Mouse (Mus musculus) adrenal gland, postnatal 25 days (tissue): ENCODE results near the gene Wdfy4. TPM values are rescaled to one million over a fixed set of nuclear protein-coding genes. Genes with fewer than 3 reads are reported as not detected.

ENCODE experiments used
- DNase-seq: peaks from one replicate; pipeline ENCODE4 v3.0.0; 2021; ENCODE audit warnings: mixed read lengths
- total RNA-seq: library from RNA; stranded (reverse); gene quantifications from 2 replicates; pipeline ENCODE4 v1.2.3, GENCODE M21; 2021

Wdfy4 gene
- total RNA-seq, 1 experiment from 2014 or later: 2.0 TPM

DNA sequence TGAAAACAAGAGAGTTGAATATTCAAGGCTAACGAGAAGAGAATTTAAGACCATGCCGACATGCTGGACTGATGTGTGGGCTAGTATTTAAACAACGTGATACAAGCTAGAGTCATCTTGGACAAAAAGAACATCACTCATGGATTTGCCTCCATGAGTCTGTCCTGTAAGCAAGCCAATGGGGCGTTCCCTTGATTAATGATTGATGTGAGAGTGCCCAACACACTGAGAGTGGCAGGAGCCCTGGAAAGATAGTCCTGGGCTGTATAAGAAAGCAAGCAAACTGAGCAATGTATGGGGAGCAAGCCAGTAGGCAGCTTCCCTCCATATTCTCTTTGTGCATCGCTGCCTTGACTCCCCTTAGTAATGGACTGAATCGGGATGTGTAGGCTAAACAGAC lies 106.7 kb downstream of the Wdfy4 start:
- no peak for DNase-seq

- DNase-seq: no peak
Measured at GRCm38 (mm10) chr14:33078110-33078509, 107.2 kb downstream of the Wdfy4 start.

DNA sequence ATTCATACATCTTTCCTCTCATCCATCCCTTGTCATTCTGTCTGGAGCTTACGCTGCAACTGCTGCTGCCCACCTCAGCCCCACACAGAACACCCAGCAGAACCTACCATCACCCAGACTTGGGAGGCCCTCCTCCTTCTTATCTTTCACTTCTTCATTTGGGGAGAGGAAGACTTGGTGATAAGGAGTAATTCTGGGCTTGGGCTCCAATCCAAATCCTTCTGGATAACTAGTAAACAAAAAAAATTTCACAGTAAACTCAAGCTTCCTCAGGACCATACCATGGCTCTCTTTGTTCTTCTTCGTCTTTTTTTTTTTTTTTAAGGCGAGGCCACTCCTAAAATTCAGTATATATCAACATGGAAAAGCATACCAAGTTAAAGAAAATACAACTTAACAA lies 112.0 kb downstream of the Wdfy4 start:
- no peak for DNase-seq

DNA sequence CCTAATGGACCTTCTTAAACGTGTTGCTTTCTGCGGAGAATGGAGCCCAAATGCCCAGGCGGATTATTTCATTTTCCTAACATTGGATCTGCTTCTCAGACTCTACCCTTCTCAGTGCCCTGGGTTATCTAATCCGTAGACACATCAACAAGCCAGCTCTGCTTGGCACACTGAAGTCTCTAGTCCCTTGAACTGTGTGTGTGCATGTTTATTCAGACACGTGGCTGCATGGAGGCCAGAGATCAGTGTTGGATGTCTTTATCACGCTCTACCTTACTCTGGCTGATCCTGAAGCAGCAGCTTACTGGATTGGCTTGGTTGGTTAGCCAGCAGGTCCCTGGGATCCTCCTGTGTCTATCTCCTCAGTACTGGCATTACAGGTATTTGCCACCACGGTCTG lies 113.0 kb downstream of the Wdfy4 start:
- DNase-seq: no peak

DNA sequence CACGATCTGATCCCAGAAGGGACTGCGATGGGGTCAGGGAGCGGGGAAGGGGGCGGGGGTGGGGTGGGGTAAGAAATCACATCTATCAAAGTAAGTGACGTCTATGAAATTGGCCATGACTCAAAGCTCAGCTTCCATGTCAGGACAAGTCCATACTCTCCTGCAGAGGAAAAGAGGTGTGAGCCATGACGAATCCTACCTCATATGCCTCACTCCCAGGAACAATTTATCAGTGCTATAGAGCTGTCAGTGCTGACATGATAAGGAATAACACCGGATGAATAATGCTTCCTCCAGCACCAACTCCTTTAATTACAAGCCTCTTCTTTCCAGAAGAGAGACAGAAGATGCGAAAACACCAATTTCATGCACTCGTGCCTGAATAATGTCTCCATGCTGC lies 117.6 kb downstream of the Wdfy4 start:
- DNase-seq: no peak

DNA sequence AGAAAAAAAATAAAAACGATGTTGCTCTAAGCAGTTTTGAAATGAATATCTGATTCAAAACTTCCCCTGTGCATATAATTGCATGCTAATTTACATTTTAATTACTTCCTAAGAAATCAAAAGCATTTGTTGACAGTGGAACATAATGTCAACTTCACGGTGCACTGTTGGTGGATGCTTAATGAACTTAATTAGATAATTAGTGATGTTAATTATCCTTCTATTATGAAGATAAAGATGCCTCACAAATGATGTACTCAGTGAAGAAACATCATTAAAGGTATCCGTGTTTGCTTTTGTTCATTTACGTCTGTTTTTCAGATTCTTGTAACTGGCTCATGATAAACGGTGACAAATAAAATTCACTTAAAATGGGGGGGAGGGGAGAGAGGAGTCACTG lies 122.3 kb downstream of the Wdfy4 start:
- DNase-seq: no peak

DNA sequence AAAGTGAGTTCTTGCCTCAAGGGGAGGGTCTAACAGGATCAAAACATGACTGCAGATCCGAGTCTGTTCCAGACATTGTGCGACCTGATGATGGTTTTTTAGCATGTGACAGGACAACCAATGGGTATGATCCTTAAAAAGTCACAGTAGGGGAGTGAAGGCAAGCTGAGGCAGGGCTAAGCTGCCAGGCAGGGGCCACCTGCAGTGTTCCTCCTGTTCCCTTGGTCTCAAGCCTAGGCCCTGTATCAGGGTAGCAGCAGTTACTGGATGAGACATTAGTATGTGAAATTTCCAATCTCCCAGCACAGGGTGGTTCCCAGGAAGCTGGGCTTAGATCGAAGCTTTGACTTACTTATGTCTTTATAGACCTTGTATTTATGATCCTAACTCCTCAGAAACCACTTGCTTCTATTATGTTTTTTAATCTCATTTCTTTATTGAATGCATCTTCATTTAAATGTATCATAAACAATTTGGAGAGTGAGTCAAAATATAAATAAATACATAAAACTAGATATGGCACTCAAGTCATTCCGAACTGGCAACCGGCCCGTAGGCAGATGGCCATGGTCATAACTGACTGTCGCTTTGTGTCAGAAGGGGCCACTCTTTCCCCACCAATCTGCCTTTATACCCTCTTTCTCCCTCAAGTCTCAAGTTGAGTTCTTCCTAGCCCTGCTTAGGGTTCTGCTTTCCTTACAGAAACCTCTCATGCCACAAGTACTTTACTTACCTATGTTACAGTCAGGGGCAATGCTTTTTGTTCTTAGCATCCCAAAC lies 126.2 kb downstream of the Wdfy4 start:
- no peak for DNase-seq

- no peak for DNase-seq
Measured at GRCm38 (mm10) chr14:33053441-33053840, 131.9 kb downstream of the Wdfy4 start.

- no peak for DNase-seq
Measured at GRCm38 (mm10) chr14:33045217-33045616, 140.1 kb downstream of the Wdfy4 start.

DNA sequence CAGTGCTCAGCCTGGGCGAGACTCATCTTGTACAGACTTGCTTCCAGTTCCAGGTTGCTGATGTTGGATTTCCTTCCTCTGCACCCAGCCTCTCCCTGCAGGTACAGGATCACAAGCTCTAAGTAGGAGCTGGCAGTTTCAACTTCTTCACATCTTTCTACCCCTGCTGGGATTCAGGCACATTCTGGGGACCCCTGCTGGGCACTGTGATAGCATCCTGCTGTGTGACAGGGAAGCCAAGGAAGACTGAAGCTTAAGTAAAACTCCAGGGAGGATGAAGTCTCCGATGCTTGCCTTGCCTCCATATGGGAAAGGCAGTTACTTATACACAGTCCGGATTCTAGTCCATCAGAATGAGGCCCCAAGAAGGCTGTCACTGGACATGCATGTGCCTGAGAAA lies 148.5 kb downstream of the Wdfy4 start:
- DNase-seq: no peak

DNA sequence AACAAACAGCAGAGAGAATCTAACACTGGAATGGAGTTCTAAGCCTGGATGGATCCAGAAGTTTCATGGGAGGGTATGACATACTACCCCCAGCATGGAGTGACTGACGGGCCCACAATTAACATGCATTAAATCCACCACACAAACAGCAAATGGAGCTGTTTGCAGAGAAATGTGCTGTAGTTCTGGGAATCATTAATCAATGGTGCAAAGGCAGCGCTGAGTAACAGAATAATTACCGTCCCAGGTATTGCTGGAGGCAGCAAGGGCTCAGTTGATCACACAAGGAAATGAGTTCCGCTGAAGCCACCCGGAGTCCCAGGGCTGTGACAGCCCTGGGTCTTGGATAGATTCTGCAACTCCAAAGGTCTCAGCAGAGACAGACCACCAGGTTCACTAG lies 149.9 kb downstream of the Wdfy4 start:
- DNase-seq: no peak

GRCm38 (mm10) chr14:33033424-33033823 lies 151.9 kb downstream of the Wdfy4 start:
- peak; percentile 41 for DNase-seq

- no peak for DNase-seq
Measured at GRCm38 (mm10) chr14:33030849-33031248, 154.5 kb downstream of the Wdfy4 start.

- no peak for DNase-seq
Measured at GRCm38 (mm10) chr14:33019606-33020005, 165.7 kb downstream of the Wdfy4 start.

GRCm38 (mm10) chr14:33019050-33019449 lies 166.3 kb downstream of the Wdfy4 start:
- no peak for DNase-seq

- DNase-seq: no peak
Measured at GRCm38 (mm10) chr14:33007638-33008037, 177.7 kb downstream of the Wdfy4 start.

DNA sequence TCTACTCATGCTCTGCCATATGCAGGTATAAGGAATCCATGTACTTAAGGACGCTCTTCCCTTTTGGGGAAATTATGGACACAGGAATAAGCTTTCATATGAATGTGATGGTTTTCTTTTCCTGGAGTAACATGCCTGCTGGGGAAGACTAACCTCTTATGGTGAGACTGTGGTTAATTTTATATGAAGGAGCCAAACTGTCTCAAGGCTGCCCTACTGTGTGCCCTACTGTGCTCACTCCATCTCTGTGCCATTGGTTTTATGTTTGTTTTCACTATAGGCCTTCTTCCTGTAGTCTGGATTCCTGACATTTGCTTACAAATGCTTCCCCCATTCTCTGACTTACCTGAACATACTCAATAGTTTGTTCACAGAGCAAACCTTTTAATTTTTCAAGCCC lies 180.2 kb downstream of the Wdfy4 start:
- DNase-seq: no peak

DNA sequence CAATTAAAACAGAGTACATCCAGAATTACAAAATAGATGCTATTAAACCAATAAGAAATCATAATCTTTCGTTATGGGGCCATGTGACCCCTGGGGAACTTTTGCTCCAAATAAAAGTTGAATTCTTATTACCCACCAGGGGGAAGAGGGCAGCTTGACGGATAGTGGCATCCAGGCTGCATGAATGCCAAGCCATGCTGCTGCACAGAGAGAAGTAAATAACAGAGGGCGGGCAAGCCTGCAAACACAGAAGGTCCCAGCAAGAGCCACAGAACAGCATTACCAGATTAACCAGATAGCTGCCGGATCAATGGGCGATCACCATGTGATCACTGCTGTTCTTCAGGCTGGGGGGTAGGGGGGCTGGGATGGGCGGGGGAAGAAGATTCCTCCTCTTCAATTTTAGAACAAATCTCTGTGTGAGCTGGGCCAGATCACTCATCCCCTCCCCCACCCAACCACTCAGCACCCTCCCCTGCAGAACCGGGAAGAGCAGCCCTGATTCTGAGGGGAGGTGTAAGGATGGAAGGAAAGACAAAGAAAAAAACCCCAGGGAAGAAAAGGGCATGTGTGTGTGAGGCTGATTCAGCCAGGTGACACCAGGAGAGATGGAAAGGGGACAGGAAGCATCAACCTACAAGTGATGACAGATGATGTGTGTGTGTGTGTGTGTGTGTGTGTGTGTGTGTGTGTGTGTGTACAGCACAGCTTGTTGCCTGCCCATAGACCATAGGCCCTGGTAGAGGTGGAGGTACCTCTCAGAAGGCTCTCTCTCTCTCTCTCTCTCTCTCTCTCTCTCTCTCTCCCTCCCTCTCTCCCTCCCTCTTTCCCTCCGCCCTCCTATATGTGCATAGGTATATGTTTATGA lies 185.0 kb downstream of the Wdfy4 start:
- no peak for DNase-seq

DNA sequence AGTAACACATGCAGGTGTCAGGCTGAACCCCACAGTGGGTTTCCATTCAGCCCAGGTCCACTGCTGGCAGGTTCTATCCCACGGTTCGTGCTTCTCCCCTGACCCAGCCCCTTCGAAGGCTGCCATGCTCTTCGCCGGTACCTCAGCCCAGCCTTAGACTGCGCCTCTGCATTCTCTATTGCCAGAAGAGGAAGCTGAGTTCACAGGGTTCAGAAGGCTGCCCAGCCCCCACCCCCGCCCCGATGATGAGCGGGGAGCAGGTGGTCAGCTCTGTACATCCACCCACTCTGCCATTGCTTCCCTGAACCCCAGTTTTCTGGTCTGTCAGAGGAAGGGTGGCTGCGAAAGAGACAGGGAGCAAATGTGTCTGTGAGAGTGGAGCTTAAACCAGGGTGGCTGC lies 185.8 kb downstream of the Wdfy4 start:
- no peak for DNase-seq

DNA sequence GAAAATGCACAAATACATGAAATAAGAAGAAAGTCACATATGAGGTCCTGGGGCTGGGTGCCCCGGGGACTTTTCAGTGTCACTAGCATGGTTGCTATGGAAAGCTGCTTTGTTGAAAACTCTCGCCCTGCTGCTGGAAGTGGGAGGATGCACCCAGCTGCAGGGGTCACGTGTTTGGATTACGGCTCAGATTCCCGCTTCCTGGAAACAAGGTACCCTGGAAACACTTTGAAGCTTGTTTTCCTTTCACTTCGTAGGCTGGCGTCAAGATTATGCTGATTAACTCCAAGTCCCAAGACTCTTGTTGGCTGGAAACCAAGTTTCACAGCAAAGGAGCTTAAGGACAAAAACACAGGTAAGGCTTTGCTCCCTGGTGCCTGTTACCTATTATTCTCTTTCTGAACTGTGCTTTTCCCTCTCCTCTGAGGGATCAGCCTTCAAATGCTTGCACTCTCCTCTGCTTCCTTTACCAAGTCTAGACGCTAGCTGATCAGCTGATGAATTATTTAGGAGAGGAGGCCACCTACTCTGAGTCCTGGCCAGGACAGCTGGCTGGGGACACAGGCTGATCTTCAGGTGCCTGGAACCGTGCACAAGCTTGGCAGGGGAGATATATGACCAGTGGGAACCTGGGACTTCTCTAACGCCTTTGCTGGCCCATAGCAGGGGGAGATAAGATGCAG lies 190.2 kb downstream of the Wdfy4 start:
- DNase-seq: no peak

DNA sequence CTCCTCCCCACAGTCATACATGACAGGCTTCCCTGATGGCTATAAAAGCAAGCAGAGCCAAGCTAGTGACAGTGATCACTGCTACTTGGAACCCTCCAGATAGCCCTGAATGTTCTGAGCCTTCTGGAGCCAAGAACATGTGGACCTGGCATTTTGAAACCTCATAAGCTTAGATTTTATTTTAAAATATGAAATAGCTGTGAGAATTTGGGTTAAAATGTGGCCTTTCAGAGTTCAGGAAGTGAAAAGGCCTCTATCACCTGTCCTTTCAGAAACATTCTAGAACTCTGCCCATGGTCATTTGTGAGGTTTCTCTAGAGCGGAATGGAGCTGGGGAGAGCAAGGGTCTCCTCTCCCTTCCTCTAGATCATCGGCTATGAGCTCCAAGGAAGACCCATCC lies 194.2 kb downstream of the Wdfy4 start, which contains the start of gene Lrrc18:
Gene Lrrc18 (plus strand): TSS at position 301 of the 400 bp plus-strand sequence.
- no peak for DNase-seq

DNA sequence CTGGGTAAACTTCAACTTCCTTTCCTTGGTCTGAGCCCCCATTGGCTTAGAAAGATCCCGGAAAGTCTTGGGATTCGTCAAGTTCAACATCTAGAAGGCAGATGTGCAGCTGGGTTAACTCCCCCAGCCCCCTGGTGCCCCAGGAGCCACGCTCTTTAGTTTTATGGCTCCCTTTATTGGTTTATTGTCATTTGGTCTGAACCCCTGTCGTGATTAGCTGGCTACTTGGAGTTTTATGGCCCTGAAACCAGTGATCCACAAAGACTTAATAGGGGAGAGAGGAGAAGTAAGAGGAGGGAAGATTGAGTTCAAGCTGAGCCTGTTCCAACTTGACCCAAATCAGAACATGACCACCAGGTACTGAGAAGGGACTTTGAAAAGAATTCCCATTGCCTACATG lies 198.6 kb downstream of the Wdfy4 start:
- no peak for DNase-seq

- DNase-seq: no peak
Measured at GRCm38 (mm10) chr14:32984176-32984738, 201.1 kb downstream of the Wdfy4 start.
